Mouse (Mus musculus): ENCODE data around the gene Gm11116.
"Not testable (repeated sequence)": the region's sequence is repeated elsewhere in the genome, so short reads cannot be mapped to it uniquely, and the experiment has no call there.

The Gm11116 gene

DNA sequence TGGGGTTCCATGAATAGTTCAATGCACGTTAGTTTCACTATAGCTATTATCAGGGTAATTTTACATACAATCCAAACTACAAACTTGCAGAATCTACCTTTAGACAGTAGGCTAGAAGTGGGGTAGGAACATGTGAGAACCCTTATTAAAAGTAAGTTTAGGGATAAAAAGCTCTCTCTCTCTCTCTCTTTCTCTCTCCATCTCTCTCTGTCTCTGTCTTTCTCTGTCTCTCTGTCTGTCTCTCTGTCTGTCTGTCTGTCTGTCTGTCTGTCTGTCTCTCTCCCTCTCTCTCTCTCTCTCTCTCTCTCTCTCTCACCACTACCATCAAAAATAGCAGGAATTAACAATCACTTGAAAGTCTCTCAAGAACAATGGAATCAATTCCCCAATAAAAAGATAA lies at the start of gene Gm11116:
Gene Gm11116 (minus strand): TSS at position 101 of the 400 bp plus-strand sequence.
- DNase-seq, result no peak

DNA sequence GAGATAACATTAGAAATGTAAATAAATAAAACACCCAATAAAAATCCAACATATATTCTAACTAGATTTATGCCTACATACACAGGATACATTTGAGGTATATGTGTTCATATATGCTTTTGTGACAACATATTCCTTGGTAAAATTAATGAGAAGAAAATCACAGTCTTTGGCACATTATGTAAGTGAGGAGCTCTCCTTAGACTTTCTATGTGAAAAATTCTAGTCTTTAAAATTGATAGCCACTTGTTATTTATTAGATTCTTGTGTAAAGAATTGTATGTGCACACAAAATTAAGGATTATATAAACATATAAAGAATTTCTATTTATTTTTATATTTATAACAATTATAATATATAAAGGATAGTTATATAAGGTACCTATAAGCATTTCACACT lies 42.7 kb upstream of the Gm11116 start, which contains the start of gene Gm11115:
Gene Gm11115 (minus strand): TSS at position 101 of the 400 bp plus-strand sequence.
- DNase-seq, result no peak

DNA sequence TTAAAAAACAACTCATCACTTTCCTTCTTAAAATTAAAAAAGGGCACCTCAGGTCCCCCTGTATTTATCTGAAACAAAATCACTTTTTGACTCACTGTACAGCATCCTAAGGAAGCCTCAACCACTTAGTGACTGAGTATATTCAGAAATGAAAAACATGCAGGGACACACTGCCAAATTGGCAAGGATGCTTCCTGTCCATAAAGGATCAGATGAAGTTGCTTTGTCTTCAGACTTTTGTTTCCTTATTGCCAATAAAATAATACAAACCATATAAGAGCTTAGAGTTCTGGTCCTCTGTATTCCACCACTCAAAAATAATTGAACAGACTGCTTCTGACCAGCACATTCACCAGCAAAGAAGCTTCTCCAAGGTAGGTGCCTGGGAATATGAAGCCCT lies 25.1 kb downstream of the Gm11116 start, which contains the start of gene Smr2:
Gene Smr2 (plus strand): TSS at position 301 of the 400 bp plus-strand sequence.
- not testable (repeated sequence) for DNase-seq

All from cerebellum, adult 9-11 months (tissue).